Mouse (Mus musculus): Measurements from ENCODE around the gene Syt3.

Gene Syt3

DNA sequence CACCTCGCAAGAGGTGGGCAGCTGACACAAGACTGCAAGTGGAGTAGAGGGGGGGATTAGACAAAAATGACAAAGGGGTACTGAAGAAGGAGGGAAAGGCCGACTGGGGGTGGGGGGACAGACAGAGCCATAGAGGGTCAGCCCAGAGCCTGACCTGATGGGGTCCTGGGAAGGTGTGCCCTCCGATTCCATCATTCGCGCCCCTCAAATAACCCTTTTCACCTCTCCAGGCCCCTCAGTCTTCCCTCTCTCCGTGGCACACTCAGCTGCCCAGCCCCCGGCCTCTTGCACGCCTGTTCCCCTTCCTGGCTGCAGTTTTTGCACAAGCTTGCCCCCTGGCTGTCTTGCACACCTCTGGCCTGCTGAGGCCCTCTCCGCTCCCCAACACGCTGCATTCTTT, 26.4 kb upstream of the Syt3 start:
- DNase-seq (ENCODE audit: low spot score in 2 of 2): no peak

DNA sequence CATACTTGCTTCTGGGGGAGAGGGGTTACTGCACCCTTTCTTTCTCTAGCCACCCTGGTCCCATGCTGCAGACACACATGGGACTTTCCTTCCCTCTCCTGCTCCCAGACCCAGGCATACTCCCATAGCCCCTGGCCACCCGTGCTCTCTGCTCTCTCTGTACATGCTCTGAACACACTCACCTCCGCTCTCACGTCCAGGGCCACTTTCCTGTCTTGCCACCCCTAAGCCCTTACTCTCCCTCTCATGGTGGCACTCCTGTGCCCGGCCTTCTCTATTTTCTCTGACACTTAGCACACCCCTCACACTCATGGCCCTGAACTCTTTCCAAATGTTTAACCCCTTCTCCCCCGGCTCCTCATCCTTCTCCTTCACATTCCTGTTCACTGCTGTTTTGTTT, 25.9 kb upstream of the Syt3 start:
- DNase-seq (ENCODE audit: low spot score in 2 of 2): no peak

DNA sequence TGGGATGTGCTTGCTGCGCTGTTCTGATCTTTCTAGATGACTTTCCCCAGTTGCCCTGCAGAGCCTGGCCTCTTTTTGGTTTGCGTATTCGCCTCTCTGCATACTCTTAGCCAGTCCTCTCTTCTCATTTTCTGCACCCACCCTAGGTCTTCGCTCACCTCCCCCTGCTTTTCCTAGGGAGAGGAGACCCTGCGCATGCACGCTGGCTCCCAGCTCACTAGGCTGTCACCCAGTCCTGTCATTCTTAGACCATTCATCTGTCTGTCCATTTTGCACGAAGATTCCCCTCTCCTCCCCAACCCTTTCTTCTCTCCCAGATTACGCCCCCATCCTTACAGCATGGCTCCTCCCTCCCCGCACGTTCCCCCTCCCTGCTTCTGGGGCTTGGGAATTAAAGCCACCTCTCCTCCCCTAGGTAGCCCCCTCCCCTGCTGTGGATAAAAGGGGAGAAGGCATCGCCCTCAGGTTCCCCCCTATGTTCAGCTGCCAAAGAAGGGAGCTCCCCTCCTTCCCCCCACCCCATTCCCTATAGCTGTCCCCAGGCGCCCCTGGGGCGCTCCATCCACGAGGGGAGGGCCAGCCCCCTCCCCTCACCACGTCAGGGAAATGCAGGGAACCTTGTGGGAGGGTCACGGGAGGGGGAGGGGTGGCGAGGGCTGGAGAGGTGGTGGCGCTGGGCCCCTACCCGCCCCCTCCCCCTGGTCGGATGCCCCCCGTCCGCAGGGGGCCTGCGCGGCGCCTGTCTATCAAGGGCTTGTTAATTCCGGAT, 24.8 kb upstream of the Syt3 start:
- DNase-seq (ENCODE audit: low spot score in 2 of 2): no peak

DNA sequence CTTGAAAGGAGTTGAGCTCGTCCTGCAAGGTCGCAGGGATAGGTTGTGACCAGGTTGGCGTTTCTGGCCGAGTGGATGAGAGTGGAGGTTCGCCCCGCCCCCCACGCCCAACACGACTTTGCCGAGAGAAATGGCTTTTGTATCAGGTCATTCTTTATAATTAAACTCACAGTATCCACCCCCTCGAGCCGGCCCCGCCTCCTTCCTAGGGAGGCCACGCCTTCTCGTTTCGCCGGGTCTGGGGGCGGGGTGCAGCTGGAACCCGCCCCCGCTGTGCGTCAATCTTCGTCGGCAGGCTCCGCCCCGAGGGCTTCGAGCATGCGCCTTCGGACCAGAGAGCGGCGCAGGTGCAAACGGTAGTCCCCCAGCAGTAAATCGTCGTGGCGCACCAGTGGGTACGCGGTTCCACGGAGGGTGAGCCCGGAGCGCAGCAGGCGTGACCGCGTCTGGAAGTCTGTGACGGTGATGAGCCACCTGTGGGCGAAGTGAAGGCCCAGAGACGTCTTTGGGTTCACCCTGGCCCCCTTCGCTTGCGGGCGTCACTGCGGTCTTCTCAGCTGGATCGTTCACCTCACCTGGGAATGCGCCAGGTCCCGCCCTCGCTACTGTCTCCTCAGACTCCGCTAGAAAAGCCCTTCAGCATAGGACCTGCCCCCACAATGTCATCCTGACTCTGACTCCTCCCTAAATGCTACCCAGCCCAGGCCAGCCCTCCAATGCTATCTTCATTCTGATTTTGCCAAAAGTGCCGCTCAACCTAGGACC, 23.8 kb upstream of the Syt3 start:
- peak; percentile 89 for DNase-seq (ENCODE audit: low spot score in 2 of 2)

DNA sequence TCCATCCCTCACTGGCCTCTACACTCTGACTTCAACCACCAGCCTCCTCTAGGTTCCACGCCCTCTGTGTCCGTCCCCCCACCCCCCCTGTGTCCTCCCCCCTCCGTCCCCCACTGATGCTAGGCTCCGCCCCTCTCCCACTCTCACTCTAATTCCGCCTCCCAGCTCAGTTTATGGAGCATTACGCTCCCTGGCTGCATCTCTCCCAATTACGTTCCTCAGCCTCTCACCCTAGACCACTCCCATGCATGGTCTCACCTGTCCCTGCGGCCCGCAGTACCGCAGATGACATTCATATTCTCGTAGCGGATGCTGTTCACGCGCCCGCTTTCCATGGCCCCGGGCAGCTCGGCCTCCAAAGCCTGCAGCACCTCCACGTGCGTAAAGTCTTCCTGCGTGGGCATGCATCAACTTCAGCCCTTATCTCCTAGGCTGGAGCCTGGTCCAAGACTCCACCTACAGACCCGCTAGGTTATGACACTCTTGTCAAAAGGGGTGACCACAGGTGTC, 23.1 kb upstream of the Syt3 start:
- DNase-seq (ENCODE audit: low spot score in 2 of 2): no peak

DNA sequence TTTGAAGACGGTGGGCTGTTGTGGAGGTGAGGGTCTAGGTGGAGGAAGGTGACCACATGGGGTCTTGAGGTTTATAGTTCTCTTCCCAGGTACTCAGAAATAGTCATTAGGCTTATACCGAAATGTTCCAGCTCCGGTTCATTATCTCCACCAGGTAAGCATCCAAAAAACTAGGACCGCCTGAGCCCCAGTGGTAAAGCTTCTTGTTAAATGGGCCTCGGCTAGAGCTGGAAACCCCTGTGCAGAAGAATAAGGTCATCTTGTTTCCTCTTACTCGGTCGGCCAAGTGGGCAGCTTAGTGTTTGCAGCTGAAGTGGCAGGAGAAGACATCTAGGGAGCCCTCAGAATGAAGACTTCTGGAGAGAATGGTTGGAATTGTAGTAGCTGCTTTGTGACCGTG, 11.2 kb upstream of the Syt3 start:
- no peak for DNase-seq (ENCODE audit: low spot score in 2 of 2)

DNA sequence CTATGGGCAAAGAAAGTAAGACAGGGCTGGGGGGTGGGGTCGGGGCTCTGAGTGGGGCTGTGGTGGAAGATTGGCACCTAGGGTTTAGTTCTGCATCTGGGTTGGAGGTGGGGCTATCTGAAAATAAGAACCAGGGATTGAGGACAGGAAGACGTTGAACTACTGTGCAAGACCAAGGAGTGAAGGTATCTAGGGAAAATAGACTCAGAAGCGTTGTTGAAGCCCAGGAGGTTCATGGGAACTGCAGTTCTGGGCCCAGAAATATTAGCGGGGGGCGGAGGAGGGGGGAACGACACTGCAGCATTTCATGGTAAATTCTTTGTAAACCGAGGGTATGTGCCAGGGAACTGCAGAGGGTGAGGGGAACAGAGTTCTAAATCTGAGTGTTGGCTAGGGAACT, 10.4 kb upstream of the Syt3 start:
- DNase-seq (ENCODE audit: low spot score in 2 of 2): no peak

DNA sequence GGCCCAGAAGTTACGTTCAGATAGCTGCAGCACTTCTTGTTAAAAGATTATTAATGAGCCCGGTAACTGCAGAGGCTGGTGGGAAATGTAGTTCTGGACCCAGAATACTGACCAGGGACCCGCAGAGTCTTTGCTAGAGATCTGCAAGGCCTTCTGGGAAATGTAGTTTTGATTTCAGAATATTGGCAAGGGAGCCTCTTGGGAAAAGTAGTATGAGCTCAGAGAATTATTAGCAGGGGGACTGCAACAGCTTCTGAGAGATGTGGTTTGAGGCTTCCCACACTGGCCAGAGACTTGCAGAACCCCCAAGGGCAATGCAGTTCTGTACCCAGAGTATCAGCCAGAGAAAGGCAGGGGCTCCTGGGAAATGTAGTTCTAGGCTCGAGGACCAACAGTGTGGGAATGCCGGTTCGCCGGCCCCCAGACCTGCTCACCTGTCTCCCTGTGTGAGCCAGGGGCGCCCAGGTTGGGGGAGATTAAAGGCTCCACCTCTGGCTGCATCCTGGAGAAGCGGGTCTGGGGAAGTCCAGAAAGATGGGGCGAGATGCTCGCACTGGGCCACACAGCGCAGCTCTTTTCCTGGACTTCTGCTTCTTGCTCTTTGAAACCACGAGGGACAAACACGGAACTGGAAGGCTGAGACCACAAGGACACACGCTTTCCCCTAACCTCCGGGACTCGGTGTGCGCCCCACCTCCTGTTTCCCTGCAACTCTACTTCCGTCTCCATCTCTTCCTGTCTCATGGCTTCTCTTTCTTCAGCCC, 9.8 kb upstream of the Syt3 start:
- DNase-seq (ENCODE audit: low spot score in 2 of 2): peak; percentile 90 to 92

DNA sequence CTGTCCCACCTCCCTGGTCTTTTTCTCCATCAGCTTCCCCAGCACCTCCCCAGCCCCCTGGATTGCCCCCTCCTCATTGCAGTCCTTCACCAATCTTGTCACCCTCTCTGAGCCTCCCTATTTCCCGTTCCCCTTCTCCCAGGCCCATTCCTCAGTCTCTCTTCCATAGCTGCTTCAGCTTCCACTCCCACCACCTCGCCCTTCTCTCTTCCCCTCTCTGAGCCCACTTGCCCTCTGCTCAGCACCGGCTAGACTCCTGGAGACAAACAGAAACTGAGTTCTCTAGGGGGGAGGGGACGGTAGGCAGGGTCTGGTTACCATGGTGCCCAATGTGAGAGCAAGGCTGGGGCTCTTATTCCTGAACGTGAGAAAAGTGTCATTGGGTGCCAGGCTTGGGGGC, 9.1 kb upstream of the Syt3 start:
- no peak for DNase-seq (ENCODE audit: low spot score in 2 of 2)

DNA sequence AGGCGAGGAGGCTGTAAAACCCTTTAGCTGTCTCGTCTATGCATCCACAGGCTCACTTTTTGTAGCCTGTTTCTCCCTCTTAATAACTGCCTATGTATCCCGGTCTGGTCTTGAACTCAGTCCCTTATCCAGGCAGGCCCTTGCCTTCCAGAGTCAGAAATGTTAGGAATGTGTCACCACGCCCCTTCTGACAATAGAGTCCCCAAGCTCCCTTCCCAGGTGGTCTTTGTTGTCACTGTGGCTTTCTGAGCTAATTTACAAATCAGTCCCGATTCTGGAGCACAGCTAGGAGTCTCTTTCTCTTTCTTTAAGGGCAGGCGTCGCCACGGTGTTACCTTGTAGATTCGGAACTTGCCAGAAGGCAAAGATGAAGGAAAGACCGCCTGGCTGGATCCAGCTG, 8.7 kb upstream of the Syt3 start:
- no peak for DNase-seq (ENCODE audit: low spot score in 2 of 2)

DNA sequence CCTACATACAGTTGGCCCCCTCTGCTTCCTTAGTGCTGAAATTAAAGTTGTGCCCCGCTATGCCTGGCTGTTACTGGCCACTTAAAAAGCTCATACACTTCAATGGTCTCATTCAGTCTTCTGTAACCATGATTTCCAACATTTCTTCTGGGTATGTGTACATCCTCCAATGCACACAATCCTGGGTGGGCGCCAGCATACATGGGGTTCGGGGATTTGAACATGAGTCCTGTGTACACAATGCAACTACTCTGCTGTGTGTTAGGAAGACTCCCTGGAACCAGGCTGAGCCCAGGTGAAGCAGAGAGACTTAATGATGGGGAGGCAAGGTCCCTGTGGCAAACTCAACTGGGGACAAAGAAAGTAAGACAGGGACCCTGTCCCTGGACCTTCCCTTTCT, 8.1 kb upstream of the Syt3 start:
- DNase-seq (ENCODE audit: low spot score in 2 of 2): no peak

DNA sequence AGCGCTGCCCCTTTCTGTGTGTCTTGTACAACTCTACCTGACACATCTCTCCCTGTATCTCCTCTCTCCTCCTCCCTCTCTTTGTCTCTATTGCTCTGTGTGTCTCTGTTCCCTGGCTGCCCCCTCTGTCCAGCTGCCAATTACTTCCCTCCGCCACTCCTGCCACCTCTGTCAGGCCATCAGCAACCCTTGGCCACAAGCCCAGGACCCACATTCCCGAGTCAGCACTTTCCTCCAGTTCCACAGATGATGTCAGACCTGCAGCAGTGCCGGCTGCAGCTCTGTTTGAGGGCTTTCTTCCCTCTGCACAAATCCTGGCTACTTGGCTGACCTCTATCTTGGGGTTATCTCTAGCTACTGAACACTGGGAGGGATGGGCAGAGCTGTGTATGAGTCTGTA, 5.6 kb upstream of the Syt3 start:
- DNase-seq (ENCODE audit: low spot score in 2 of 2): no peak

DNA sequence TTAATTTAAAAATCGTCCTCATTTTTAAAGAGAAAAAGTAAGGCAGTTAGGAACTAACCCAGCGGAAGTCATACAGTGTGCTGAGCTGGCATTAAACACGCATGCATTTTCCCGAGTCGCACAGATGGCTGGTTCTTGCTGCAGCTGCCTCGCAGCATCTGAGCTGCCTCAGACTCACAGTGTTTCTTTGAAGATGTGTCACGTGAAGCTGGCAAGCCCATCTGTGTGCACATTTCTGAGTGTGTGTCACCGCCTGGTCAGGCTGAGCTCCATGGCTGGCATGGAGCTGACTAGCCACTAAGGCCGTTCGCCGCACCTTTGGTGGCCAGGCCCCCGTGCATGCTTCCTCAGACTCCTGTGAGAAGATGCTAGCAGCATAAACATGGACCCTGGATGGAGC, 1.4 kb upstream of the Syt3 start:
- DNase-seq (ENCODE audit: low spot score in 2 of 2): no peak

DNA sequence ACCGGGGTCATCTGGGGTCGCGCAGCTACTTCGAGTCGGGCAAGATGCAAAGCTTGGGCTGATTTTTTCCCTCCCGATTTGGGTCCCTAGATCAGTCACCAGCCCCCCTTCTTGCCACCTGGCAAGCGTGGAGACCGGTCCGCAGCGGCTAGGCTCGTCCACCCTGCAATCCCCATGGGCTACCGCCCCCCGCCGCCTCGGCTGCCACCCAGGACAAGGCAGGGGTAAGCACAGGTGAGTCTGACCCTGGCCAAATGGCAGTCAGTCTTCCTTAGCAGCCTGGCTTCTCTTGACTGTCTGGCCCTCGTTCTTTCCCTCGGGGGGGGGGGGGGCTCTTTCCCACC, 786 bp downstream of the Syt3 start:
- DNase-seq (ENCODE audit: low spot score in 2 of 2): no peak

DNA sequence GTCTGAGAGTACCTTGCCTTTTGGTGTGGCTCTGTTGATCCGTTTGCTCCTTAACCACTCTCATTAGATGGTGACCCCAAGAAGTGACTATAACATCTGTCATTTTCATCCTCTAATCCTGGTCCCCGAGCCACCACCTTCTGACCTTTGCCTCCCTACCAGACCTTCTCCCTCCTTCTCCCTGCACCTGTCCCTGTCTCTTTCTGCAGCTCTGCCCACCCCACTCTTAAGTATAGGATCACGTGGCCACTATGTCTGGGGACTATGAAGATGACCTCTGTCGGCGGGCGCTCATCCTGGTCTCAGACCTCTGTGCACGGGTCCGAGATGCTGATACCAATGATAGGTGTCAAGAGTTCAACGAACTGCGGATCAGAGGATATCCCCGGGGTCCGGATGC, 1.8 kb downstream of the Syt3 start, which contains the start of gene 1700008O03Rik:
Gene 1700008O03Rik (minus strand): TSS at position 101 of the 400 bp plus-strand sequence.
- DNase-seq (ENCODE audit: low spot score in 2 of 2): no peak

DNA sequence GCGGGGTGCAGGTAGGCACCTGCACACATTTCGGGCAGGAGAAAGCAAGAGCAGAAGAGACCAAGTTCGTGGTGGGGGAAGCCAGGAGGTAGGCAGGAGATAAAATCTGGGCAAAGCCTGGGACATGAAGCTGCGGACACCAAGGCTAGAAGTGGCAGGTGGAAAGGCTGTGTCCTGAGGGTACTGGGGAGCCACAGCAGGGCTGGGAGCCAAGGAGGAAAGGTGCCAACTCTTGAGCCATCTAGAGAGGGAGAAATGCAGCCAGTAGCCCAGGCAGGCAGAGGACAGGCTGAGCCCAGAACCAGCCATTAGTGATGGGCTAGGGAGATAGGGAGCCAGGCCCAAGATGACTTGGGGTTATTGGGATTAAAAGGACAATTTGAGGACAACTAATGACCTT, 7.9 kb downstream of the Syt3 start:
- no peak for DNase-seq (ENCODE audit: low spot score in 2 of 2)

DNA sequence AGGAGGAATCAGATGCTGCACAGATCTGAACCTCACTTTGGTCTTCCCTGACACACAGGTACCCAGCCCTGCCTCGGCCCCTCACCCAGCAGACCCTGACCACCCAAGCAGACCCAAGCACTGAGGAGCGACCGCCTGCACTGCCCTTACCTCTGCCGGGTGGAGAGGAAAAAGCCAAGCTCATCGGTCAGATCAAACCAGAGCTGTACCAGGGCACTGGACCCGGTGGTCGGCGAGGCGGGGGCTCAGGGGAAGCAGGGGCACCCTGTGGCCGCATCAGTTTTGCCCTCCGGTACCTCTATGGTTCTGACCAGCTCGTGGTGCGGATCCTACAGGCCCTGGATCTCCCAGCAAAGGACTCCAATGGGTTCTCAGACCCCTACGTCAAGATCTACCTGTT, 8.4 kb downstream of the Syt3 start:
- DNase-seq (ENCODE audit: low spot score in 2 of 2): no peak

DNA sequence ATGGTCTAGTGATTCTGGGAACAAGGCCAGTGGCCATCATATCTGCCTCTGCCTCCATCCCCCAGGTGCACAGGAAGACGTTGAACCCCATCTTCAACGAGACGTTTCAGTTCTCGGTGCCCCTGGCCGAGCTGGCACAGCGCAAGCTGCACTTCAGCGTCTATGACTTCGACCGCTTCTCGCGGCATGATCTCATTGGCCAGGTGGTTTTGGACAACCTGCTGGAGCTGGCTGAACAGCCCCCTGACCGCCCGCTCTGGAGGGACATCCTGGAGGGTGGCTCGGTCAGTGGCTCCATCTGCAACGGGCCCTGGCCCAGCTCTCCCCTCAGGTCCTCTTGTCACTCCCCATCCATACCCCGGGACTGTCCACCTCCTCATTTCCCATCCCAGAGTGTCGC, 9.4 kb downstream of the Syt3 start:
- no peak for DNase-seq (ENCODE audit: low spot score in 2 of 2)

DNA sequence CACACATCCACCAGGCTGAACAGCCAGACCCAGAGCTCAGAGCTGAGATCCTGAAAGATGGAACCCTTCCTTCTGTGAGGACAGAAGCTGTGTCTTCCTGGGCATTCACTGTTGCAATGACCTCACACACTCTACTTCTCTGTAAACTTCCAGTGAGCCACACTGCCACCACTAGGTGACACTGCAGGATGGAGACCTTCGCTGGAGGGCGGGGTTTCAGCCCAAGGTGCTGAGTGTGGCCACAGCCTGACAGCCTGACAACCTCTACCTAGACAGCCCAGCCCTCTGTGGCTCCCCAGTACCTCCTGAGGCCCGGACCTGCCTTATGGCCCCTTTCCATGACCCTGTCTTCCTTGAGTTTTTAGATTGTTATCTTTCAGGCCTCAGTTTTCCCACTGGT, 14.7 kb downstream of the Syt3 start:
- DNase-seq (ENCODE audit: low spot score in 2 of 2): peak; percentile 57 to 59

DNA sequence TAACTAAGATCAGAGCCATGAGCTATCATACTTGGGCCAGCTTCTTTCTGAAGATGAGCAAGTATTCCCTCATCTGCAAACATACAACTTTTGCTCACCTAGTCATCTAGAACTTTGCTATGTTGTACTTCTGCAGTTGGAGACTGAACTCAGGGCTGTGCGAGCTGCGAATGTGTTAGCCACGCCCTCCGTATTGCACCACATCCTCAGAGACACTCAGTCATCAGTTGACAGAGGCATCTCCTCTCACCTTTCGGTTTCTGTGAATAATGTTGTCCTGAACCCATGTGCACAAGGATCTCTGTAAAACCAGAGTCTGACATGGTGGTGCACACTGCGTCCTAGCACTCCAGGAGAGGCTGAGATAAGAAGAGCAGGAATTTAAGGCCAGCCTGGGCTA, 17.8 kb downstream of the Syt3 start:
- no peak for DNase-seq (ENCODE audit: low spot score in 2 of 2)

DNA sequence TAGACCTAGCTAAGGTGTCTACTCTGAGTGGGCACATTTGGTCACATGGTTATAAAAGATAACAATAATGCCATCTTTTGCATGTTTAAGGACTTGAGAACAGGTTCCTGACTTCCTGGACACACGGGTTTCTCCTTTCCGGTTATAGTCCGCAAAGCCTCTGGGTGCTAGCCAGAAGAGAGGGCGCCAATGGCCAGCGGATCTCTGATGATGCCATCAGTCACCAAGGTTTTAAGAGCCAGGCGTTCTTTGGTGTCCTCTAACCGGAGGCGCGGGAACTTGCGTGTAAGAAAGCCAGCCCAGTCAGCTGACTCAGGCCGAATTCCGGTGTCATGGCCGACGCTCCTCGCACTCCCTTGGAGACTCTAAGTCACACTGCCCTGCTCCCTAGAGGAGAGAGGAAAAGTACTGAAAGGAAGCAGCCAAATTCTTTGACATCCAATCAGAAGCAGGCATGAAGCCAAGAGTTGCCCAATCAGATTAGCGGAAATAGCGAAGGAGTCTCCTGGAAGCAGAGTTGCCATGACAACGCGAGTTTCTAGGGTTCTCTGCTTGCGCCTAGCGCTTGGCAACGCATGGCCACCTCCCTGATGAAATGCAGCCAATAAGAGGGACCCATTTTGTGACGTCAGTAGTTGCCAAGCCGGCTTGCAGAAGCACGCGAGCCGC, 21.6 kb downstream of the Syt3 start:
- peak; percentile 70 to 79 for DNase-seq (ENCODE audit: low spot score in 2 of 2)

DNA sequence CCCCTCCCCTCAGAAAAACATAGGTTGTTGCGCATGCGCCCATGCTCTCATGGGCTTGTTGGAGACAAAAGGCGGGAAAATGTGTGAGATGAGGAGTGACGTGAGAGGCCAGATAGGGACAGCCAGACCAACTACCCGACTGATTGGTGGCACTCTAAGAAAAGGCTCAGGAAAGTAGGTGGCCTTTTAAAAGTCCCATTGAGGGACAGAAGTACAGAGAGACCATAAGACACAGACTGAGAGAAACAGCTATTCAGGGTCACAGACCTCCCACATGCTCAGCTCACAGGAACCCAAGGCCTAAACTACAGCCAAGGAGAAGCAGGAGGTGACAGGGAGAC, 22.1 kb downstream of the Syt3 start:
- no peak for DNase-seq (ENCODE audit: low spot score in 2 of 2)
